Mouse (Mus musculus): Measurements from ENCODE around the gene Dlg2.

Dlg2 gene

GRCm38 (mm10) chr7:90476313-90477245, at the start of gene Dlg2:
Gene Dlg2, plus strand, starts transcription at chr7:90476672.
- DNase-seq (ENCODE audit: low spot score): no peak

DNA sequence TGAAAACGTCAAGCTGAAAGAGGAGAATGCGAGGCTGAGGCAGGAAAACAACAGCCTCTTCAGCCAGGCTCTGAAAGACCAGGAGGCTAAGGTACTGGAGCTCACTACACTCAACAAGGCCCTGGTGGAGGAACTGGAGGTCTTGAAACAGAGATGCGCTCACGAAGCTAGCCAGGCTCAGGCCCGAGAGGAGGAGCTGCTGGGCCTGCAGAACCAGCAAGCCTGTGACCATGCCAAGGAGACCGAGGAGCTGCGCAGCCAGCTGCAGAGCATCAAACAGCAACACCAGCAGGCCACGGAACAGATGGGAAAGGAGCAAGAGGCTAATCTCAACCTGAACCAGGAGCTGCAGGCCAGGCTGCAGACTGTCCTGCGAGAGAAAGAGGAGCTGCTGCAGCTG, 49.5 kb upstream of the Dlg2 start:
- no peak for DNase-seq (ENCODE audit: low spot score)

GRCm38 (mm10) chr7:90432221-90432620, 44.3 kb upstream of the Dlg2 start:
- no peak for DNase-seq (ENCODE audit: low spot score)

GRCm38 (mm10) chr7:90440044-90440443, 36.4 kb upstream of the Dlg2 start:
- DNase-seq (ENCODE audit: low spot score): no peak

DNA sequence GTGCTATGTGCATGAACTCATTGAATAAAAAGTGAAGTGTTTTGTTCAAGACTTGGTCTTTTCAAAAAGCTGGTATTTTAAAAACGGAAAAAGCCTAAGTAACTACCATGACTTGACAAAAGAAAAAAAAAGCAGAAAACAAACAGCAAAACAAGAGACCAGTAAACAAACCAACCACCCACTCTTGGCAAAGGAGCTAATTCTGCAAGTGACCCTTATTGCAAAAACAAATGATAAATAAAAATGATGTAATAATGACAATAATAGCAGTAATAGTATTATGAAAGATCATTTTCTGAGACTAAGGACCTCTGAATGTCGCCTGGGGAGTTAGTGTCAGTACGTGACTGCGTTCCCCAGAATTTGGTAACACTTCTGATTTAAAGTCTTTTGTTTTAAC, 34.4 kb upstream of the Dlg2 start:
- DNase-seq (ENCODE audit: low spot score): no peak

- DNase-seq (ENCODE audit: low spot score): peak; percentile 93
These were observed 33.9 kb upstream of the Dlg2 start, which contains the start of gene Crebzf for GRCm38 (mm10) chr7:90442518-90443080. Gene Crebzf, plus strand, starts transcription at chr7:90442729.

- DNase-seq (ENCODE audit: low spot score): peak; percentile 58
These were observed 33.1 kb upstream of the Dlg2 start for GRCm38 (mm10) chr7:90443101-90444091.

DNA sequence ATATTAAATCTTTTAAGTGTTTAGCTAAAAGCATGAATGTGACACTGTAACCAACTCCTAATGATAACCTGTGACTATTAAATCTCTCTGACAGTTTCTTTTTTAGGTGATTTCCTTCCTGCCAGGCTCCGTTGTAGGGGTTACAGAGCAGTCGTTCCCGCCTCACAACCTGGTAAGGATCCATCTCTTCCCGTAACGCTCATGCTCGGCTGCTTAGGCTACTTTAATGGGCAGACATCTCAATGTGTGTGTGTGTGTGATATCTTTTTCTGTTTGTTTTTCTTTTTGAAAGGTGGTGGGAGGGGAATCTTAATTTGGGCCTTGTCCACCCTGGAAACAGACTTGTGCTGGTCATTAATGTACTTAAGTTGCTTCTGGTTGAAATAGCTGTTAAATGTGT, 32.3 kb upstream of the Dlg2 start:
- DNase-seq (ENCODE audit: low spot score): no peak

GRCm38 (mm10) chr7:90456149-90456844, 20.2 kb upstream of the Dlg2 start:
- DNase-seq (ENCODE audit: low spot score): no peak

DNA sequence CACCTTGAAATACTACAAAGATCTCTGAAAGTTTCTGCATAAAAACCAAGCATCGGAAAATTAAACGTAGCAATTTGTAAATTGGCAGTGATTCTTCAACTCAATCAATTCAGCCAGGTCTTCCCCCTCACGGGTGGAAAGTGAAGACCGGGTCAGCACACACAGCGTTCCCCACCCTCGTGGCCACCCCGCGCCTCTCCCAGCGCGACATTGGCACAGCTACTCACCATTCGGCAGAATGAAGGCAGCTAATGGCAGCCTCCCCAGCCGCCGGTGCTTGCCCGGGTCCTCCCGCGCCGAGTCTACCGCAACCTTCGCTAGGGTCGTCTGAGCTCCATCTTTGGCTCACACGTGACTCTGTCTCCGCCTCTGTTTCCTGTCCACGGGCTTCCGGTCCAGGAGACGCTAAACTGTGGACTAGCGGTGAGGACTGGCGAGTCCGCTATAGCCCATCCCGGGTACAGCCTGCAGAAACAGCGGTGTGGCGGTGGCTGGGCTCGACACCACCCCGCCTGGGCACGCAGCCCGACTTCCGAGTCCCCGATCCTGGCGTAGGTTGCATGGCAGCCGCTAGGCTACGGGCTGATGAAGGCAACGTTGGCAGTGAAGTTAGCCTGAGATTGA, 19.5 kb upstream of the Dlg2 start, which contains the start of gene Tmem126a:
Gene Tmem126a, minus strand, starts transcription at position 385 of the 624 bp plus-strand sequence.
- peak; percentile 69 for DNase-seq (ENCODE audit: low spot score)

- no peak for DNase-seq (ENCODE audit: low spot score)
These were observed 19.0 kb upstream of the Dlg2 start for GRCm38 (mm10) chr7:90457517-90457916.

DNA sequence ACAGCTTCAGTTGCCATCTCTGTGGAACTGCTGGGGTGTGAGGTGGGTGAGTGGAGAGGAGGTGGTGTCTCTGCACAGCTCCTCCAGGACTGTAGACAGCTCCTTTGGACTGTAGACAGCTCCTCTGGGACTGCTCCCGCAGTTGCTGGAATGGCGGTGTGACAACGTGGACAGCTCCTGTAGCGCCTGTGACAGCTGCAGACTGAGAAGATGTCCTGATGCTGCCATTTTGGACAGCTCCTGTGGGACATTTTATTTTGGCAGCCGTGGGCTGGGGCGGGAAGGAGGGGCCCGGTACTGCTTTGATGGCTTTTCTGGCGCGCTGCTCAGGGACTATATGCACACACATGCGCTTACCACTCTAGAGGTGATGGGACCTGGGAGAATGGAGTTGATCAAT, 16.1 kb upstream of the Dlg2 start:
- no peak for DNase-seq (ENCODE audit: low spot score)

DNA sequence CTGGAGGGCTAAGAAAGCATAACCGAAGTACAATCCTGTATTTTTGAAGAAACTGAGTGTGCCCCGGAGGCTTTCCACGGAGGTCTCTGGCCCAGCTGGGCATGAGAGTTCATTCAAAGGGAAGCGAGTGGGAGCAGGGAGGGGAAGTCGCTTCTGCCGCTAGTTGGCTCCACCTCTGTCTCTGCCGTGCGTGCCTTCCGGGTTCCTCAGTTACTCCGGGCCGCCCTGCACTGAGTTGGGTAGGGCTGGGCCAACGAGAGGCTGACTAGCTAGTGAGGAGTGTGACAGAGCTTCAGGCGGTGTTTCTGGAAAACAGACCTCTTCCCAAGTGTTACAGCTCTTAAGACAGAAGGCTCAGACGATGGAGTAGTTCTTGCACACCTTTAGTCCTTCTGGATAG, 15.5 kb upstream of the Dlg2 start:
- no peak for DNase-seq (ENCODE audit: low spot score)

DNA sequence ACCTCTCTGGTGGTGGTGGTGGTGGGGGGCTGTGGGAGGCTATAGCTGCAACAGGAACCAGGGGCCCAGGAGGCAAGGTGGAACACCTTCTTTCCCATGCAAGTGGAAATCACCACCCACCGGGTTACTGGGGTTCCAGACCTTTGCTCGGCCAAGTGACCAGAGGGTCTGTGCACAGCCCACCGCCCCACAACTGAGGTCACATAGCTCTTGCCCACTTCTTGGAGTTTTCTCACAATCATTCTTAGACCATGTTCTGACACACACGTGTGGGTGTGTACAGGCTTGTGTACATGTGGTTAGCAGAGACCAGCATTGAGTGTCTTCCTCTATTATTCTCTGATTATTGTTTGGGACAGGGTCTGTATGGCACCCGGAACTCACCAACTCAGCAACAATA, 15.0 kb upstream of the Dlg2 start:
- DNase-seq (ENCODE audit: low spot score): no peak

GRCm38 (mm10) chr7:90473511-90473910, 3.0 kb upstream of the Dlg2 start:
- no peak for DNase-seq (ENCODE audit: low spot score)

DNA sequence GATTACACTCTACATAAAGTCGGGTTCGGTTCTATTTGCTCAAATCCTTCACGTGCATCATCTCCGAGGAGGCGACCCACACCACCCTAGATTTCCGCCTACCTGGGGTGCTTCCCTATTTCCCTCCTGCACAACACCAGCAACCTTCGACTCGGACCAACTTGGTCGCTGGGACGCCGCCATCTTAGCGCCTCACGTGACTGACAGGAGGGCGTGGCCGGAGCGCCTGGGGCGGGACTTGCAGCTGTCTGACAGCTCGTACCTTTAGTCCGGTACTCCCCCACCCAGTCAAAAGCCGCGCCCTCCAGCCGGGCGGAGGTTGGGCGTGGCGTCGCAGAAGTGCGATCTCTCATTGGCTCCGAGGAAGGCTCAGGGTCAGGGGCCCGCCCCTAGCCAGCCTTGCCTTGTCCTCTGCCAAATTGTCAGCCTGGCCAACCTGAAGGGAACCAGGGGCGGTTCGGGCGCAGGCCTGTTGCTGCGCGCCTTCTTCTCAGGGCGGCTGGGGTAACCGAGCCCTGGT, 619 bp upstream of the Dlg2 start, which contains the start of gene Tmem126b:
Gene Tmem126b, minus strand, starts transcription at position 209 of the 520 bp plus-strand sequence.
- DNase-seq (ENCODE audit: low spot score): peak; percentile 97

DNA sequence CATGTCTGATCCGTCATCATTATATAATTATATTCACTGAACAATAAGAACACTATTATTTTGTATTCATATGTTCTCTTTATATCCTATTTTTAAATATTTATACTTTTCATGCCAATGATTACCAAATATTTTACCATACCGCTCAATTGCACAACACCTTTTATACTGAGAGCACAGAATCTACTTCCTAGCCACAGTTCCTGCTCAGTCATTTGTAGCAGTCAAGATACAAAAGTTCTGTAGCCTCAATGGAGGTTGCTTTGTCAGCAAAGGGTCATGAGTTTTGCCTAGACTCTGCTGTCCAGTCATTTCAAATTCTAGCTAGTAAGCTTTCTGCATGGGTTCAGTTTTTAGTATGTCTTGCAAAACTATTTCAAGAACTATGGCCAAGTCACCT, 6.1 kb downstream of the Dlg2 start:
- no peak for DNase-seq (ENCODE audit: low spot score)

- DNase-seq (ENCODE audit: low spot score): no peak
These were observed 31.7 kb downstream of the Dlg2 start for GRCm38 (mm10) chr7:90508124-90508523.

DNA sequence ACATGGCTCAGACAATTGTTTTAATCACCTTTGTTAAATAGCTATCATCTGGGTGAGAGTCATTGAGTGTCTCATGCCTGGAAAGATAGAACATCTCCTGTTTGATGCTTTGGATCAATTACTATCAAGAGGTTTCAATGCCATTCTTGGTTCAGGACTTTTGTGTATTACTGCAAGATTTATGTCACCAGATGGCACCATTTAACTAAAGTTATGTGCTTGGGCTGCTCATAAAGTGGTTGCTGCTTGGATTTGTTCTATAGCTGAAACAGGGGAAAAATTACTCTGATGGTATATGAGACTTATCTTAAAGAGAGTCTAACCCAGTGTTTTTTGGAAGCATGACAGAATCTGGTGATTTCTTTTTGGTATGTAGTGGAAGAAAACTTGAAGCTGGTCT, 35.8 kb downstream of the Dlg2 start:
- DNase-seq (ENCODE audit: low spot score): no peak

- DNase-seq (ENCODE audit: low spot score): no peak
These were observed 63.3 kb downstream of the Dlg2 start for GRCm38 (mm10) chr7:90539481-90540402.

Measured in ovary, postnatal 14 days (tissue).